Mouse (Mus musculus) bone marrow, adult 2 months (tissue): ENCODE measurements at regions not wholly inside any gene's neighbourhood (a gene's known extent, or its start where the extent isn't known, plus 50 kb on each side); places are given as distances from the start of the nearest gene placed in this dataset.

ENCODE experiments used
- H3K27ac ChIP-seq: fragments of 200-500 bp; 2 replicates; pipeline ENCODE4 v1.5.1; 2012; ENCODE audit warnings: low read depth, mild to moderate bottlenecking, control low read depth, inconsistent platforms, low read length; ENCODE audit not compliant: control insufficient read depth, poor library complexity, insufficient read depth
- H3K4me1 ChIP-seq: fragments of 200-500 bp; 2 replicates; pipeline ENCODE4 v1.6.1; 2011; ENCODE audit warnings: low read length; ENCODE audit not compliant: control insufficient read depth, insufficient read depth
- H3K4me3 ChIP-seq: fragments of 200-500 bp; replicated peaks from 2 replicates; pipeline ENCODE3; 2011; ENCODE audit warnings: mild to moderate bottlenecking, low read depth, low read length, control low read depth; ENCODE audit not compliant: control insufficient read depth
- CTCF ChIP-seq: fragments of 200-500 bp; IDR thresholded peaks from 2 replicates; pipeline ENCODE4 v1.5.1; 2011; ENCODE audit warnings: low read length, control low read depth; ENCODE audit not compliant: control insufficient read depth, insufficient read depth
- POLR2A ChIP-seq: fragments of 200-500 bp; IDR thresholded peaks from 2 replicates; pipeline ENCODE4 v1.6.1; 2011; ENCODE audit warnings: low read depth, mild to moderate bottlenecking, control low read depth, low read length, borderline replicate concordance; ENCODE audit not compliant: control insufficient read depth
- WGBS: fragments of 180-500 bp; shearing (Covaris S2); methylation state at CpG from one replicate; pipeline ENCODE4 v1.1.7; 2018; 5-methylcytosine and 5-hydroxymethylcytosine counted together

DNA sequence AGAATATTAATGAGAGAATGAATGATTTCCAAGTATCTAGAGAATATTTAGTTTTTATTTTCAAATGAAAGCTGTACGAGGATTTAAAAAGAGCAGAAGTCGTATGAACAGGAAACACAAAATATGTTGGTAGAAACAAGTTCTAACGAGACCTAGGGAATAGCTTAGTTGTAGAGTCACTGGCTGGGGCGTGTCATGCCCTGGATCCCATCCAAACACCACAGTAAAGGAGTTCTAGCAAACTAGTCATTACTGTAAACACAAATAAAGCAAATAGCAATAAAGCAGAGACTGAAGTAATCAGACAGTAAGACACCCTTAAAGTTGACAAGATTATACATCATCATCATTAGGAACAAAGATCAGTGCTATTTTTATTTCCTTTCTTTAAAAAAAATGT lies 139.1 kb upstream of the Tprg start:
- WGBS: 65% methylated on average over 4 of the region's 4 CpGs
- Histone ChIP-seq H3K4me3 (no peak overlapping the region), H3K4me1 (no peaks in the 10 kb centered on the region), H3K27ac (no peak overlapping the region)
- TF ChIP-seq POLR2A (no peak), CTCF (no peak)

DNA sequence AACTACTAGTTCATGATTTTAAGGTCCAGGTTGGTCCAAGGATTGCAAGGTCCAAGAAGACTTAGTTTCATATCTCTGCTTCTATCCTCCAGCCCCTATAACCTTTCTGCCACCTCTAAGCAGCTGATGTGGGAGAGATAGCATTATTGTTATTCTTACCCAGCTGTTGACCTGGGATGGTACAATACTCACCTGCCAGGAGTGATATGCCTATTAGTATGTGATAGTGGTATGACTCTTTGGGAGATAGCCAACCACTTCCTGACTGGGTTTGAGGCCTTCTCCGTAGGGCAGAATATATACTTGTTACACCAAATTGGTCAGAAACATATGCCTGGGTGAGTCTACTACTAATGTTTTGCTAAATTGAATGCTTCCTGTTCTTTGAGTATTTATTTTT lies 137.4 kb upstream of the Tprg start:
- H3K27ac ChIP-seq: no peak overlapping the region
- no peak overlapping the region for H3K4me3 ChIP-seq
- TF ChIP-seq CTCF: no peak
- TF ChIP-seq POLR2A: no peak
- no peaks in the 10 kb centered on the region for H3K4me1 ChIP-seq
- 55% methylated on average over 1 of the region's 1 CpGs for WGBS

DNA sequence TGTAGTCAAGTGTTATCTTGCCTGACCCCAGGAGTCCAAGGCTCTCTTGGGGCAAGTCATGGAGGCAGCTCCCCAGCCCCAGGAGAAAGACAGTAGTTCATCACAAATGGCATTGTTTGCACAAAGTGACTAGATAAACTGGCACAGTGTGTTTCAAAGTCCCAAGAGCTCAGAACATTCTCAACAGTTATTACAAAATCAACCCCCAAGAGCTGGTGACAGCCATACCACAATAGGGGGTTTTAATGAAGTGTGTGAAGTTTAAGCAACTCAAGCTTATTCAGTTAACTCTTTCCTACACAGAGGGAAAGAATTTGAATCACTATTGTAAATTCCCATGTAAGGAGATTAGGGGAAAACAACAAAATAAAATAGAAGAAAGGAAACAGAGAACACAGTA lies 109.7 kb upstream of the Tprg start:
- Histone ChIP-seq H3K4me3 (peak overlapping the region; percentile 37), H3K4me1 (peaks cover 1% of the 10 kb centered on the region), H3K27ac (no peak overlapping the region)
- TF ChIP-seq CTCF (no peak), POLR2A (no peak)

- no peak for TF ChIP-seq POLR2A
- no peak for TF ChIP-seq CTCF
- Histone ChIP-seq H3K4me1 (peaks cover 1% of the 10 kb centered on the region), H3K27ac (no peak overlapping the region), H3K4me3 (no peak overlapping the region)
- WGBS: 3% methylated on average over 2 of the region's 2 CpGs
Measured at GRCm38 (mm10) chr16:25178055-25178454, 108.6 kb upstream of the Tprg start.

GRCm38 (mm10) chr16:25181939-25182338 lies 104.7 kb upstream of the Tprg start:
- Histone ChIP-seq H3K27ac (no peak overlapping the region), H3K4me3 (no peak overlapping the region), H3K4me1 (no peaks in the 10 kb centered on the region; the same call in 1 of the 2 replicates)
- TF ChIP-seq POLR2A (no peak), CTCF (no peak)
- 52% methylated on average over 6 of the region's 6 CpGs for WGBS

GRCm38 (mm10) chr16:25197079-25197478 lies 89.5 kb upstream of the Tprg start:
- 92% methylated on average over 5 of the region's 5 CpGs for WGBS
- peaks cover 3% of the 10 kb centered on the region; the same call in 1 of the 2 replicates for H3K4me1 ChIP-seq
- H3K27ac ChIP-seq: no peak overlapping the region
- no peak overlapping the region for H3K4me3 ChIP-seq
- no peak for TF ChIP-seq CTCF

GRCm38 (mm10) chr16:25198844-25199243 lies 87.8 kb upstream of the Tprg start:
- H3K27ac ChIP-seq: peak overlapping the region; percentile 68; the same call in 1 of the 2 replicates
- H3K4me1 ChIP-seq: peaks cover 3% of the 10 kb centered on the region; the same call in 1 of the 2 replicates
- WGBS: 38% methylated on average over 3 of the region's 3 CpGs
- TF ChIP-seq POLR2A: no peak
- no peak for TF ChIP-seq CTCF
- no peak overlapping the region for H3K4me3 ChIP-seq

DNA sequence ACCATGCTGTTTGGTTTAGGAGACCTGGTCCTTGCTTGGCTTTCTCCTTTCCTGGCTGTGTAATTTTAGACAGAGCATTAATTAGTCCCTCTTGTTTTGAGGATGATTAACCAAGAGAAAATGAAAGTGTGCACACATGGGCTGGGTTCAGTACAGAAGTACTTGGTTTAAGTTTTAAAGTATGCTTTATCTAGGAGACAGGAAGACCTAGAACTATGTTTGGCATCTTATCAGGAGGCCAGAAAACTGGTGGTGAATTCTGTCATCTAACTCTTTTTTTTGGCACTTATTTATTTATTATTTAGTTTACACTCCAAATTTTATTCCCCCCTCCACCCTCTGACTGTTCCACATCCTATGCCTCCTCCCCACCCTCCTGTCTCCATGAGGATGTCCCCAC lies 86.6 kb upstream of the Tprg start:
- Histone ChIP-seq H3K4me3 (no peak overlapping the region), H3K27ac (peak overlapping the region; percentile 59), H3K4me1 (peaks cover 3% of the 10 kb centered on the region; the same call in 1 of the 2 replicates)
- TF ChIP-seq POLR2A (no peak), CTCF (no peak)

DNA sequence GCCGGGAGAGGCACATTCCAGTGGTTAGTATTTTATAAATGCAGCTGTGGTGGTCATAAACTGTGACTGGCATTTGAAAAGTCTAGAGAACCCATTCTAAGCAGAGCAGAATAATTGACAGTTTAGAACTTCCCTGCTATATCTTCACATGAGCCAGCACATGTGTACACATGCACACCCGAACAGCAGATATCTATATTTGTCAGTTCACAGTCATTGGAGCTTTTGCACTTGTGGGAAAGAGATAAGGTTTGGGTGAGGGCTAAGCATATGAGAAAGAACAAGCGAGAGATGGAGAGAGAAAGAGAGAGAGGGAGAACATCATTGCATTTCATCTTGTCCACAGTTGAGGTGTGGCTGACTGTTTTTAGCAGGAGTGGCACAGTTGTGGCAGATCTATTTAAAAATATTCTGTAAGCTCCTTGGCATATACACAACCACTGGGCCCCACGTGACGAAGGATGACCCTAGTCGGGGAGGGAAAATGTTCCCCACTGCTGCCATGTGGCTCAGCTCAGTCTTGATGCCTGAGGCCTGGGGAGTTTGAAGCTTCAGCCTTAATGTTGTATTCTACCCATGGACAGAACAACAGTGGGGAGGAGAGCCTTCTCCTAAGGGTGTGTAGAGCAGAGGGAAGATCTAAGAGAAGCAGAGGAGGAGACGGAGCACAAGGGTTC lies 85.4 kb upstream of the Tprg start:
- Histone ChIP-seq H3K27ac (peak overlapping the region; percentile 69), H3K4me3 (no peak overlapping the region), H3K4me1 (peaks cover 3% of the 10 kb centered on the region; the same call in 1 of the 2 replicates)
- WGBS: 67% methylated on average over 7 of the region's 7 CpGs
- TF ChIP-seq CTCF (no peak), POLR2A (no peak)
